Mouse (Mus musculus) cerebellum, adult 8-10 months (tissue): ENCODE measurements around the gene Gjd3.

Source experiments
- DNase-seq: peaks from one replicate; pipeline ENCODE4 v3.0.0; 2022

Gjd3 gene

GRCm38 (mm10) chr11:98961766-98962165 is 21.1 kb downstream of the Gjd3 start:
- DNase-seq: peak; percentile 18

- peak; percentile 34 for DNase-seq
Observed at GRCm38 (mm10) chr11:98961051-98961592, 21.7 kb downstream of the Gjd3 start.

GRCm38 (mm10) chr11:98960313-98960906 is 22.4 kb downstream of the Gjd3 start:
- peak; percentile 34 for DNase-seq

- DNase-seq: no peak
Observed at GRCm38 (mm10) chr11:98959437-98960312, 23.1 kb downstream of the Gjd3 start.

GRCm38 (mm10) chr11:98956340-98956739 is 26.5 kb downstream of the Gjd3 start:
- no peak for DNase-seq

- DNase-seq: no peak
Observed at GRCm38 (mm10) chr11:98955707-98956235, 27.0 kb downstream of the Gjd3 start.

GRCm38 (mm10) chr11:98954801-98955706 is 27.8 kb downstream of the Gjd3 start:
- DNase-seq: no peak

- no peak for DNase-seq
Observed at GRCm38 (mm10) chr11:98954373-98954772, 28.4 kb downstream of the Gjd3 start.

GRCm38 (mm10) chr11:98953835-98954320 is 28.9 kb downstream of the Gjd3 start:
- no peak for DNase-seq

GRCm38 (mm10) chr11:98953361-98953760 is 29.5 kb downstream of the Gjd3 start:
- DNase-seq: no peak

- DNase-seq: no peak
Observed at GRCm38 (mm10) chr11:98952736-98953135, 30.1 kb downstream of the Gjd3 start.

- no peak for DNase-seq
Observed at GRCm38 (mm10) chr11:98952111-98952510, 30.7 kb downstream of the Gjd3 start.

GRCm38 (mm10) chr11:98951026-98951906 is 31.6 kb downstream of the Gjd3 start:
- DNase-seq: peak; percentile 75

GRCm38 (mm10) chr11:98950484-98950883 is 32.3 kb downstream of the Gjd3 start:
- no peak for DNase-seq

- DNase-seq: peak; percentile 69
Observed at GRCm38 (mm10) chr11:98949958-98950460, 32.8 kb downstream of the Gjd3 start.

- no peak for DNase-seq
Observed at GRCm38 (mm10) chr11:98949242-98949957, 33.4 kb downstream of the Gjd3 start.

- DNase-seq: no peak
Observed at GRCm38 (mm10) chr11:98947969-98948569, 34.7 kb downstream of the Gjd3 start.

GRCm38 (mm10) chr11:98945605-98945977 is 37.2 kb downstream of the Gjd3 start:
- DNase-seq: no peak

GRCm38 (mm10) chr11:98944897-98945604 is 37.8 kb downstream of the Gjd3 start:
- DNase-seq: no peak
